Mouse (Mus musculus): Measurements from ENCODE around the gene D130043K22Rik. TPM values are rescaled to one million over a fixed set of nuclear protein-coding genes. Genes with fewer than 3 reads are reported as not detected.
A peak's percentile ranks its signal among the peaks of the same experiment; 100 is the strongest.

The D130043K22Rik gene
- polyA plus RNA-seq, 1 experiment from 2014 or later, result 0.58 TPM

GRCm38 (mm10) chr13:24939472-24939871 lies 94.5 kb downstream of the D130043K22Rik start:
- TF ChIP-seq EP300 (optimal IDR thresholded peaks at IDR 0.05) (no peak), CTCF (IDR thresholded peaks at IDR 0.05; ENCODE audit: low read depth) (no peak)
- Histone ChIP-seq H3K27me3 (ENCODE audit: control insufficient read depth, insufficient read depth, low read length) (no peaks in the 10 kb centered on the region), H3K27ac (replicated peaks) (no peak overlapping the region), H3K4me2 (replicated peaks; ENCODE audit: low read depth) (no peak overlapping the region), H3K4me3 (ENCODE audit: low read depth, low read length) (no peak overlapping the region), H3K9me3 (ENCODE audit: control insufficient read depth, low read length) (no peaks in the 10 kb centered on the region), H3K9ac (ENCODE audit: low read length) (no peak overlapping the region), H3K36me3 (ENCODE audit: control insufficient read depth, insufficient read depth, low read length) (no peaks in the 10 kb centered on the region), H3K4me1 (replicated peaks; ENCODE audit: control insufficient read depth, insufficient read depth) (no peaks in the 10 kb centered on the region)
- ATAC-seq (ENCODE audit: low FRiP score, low TSS enrichment) (no peak), DNase-seq (ENCODE audit: low spot score) (no peak)
- WGBS, result 84% methylated on average over 9 of the region's 9 CpGs

DNA sequence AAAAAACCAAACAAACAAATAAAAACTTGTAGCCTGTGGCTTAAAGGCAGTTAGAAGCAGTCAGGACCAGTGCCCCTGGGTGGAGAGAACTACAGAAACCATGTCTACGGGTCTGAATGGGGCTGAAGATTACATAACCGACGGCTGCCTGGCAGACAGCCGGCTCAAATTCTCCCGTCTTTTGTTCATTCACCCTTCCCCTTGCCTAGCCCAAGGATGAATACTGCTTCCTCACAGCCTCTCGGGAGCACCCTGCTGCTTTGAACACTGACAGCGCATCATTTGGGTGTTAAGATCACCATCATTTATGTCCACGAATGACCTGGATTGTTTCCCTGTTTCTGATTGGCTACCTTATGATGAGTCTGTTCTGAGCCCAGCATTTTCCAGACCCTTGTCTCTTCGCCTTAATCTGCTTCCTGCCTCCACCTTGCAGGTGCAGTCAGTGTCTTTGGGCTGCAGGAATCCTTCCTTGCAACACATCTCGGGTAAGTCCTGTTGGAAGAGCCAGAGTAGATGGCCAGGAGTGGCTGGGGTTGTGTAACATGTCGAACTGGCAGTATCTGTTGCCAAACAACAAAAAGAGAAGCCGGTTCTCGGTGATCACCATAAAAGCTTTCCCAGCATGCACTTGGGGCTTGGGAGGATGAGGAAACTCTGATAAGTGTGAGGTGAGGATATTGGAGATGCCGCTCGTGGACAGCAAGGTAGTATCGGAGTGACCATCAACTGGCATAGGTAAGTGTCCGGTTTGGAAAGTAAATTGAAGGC lies 97.8 kb downstream of the D130043K22Rik start, which contains the start of gene Gpld1:
TSS of gene Gpld1 (plus strand) at position 641 of the 771 bp plus-strand sequence.
- H3K36me3 ChIP-seq (ENCODE audit: control insufficient read depth, insufficient read depth, low read length), result no peaks in the 10 kb centered on the region
- 53% methylated on average over 17 of the region's 17 CpGs for WGBS
- ATAC-seq (ENCODE audit: low FRiP score, low TSS enrichment) (no peak), DNase-seq (ENCODE audit: low spot score) (no peak)
- no peak within 1 kb of the TSS for H3K4me2 ChIP-seq (replicated peaks; ENCODE audit: low read depth)
- no peaks in the 10 kb centered on the region for H3K9me3 ChIP-seq (ENCODE audit: control insufficient read depth, low read length)
- H3K9ac ChIP-seq (ENCODE audit: low read length), result no peak within 1 kb of the TSS
- no peak within 1 kb of the TSS for H3K27ac ChIP-seq (replicated peaks)
- no peaks in the 10 kb centered on the region for H3K4me1 ChIP-seq (replicated peaks; ENCODE audit: control insufficient read depth, insufficient read depth)
- 0 out of 2 replicates have a peak within 1 kb of the TSS, but pooled peaks have one; percentile 4 for H3K4me3 ChIP-seq (ENCODE audit: low read depth, low read length)
- H3K27me3 ChIP-seq (ENCODE audit: control insufficient read depth, insufficient read depth, low read length), result no peaks in the 10 kb centered on the region
- no peak for TF ChIP-seq EP300 (optimal IDR thresholded peaks at IDR 0.05)
- no peak for TF ChIP-seq CTCF (IDR thresholded peaks at IDR 0.05; ENCODE audit: low read depth)

DNA sequence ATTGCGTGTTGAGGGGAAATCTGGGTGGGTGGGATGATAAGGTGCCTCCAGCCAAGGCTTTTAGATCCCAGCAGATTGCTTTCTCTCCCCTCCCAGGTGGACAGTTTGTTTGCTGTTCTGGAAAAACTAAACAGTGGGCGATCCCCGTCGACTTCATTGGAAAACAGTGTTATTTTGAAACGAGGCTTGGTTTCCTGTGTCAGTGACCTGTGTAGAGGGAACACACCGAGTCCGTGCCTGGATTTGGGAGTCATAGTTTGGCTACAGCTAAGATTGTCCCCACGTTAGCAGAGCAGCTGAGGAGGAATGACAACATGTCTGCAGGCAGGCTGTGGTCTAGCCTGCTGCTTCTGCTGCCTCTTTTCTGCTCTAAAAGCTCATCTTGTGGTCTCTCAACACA lies 98.4 kb downstream of the D130043K22Rik start:
- Histone ChIP-seq H3K36me3 (ENCODE audit: control insufficient read depth, insufficient read depth, low read length) (no peaks in the 10 kb centered on the region), H3K9ac (ENCODE audit: low read length) (no peak overlapping the region), H3K27ac (replicated peaks) (no peak overlapping the region), H3K4me2 (replicated peaks; ENCODE audit: low read depth) (no peak overlapping the region), H3K4me3 (ENCODE audit: low read depth, low read length) (no peak overlapping the region), H3K9me3 (ENCODE audit: control insufficient read depth, low read length) (no peaks in the 10 kb centered on the region), H3K27me3 (ENCODE audit: control insufficient read depth, insufficient read depth, low read length) (no peaks in the 10 kb centered on the region), H3K4me1 (replicated peaks; ENCODE audit: control insufficient read depth, insufficient read depth) (no peaks in the 10 kb centered on the region)
- no peak for DNase-seq (ENCODE audit: low spot score)
- WGBS, result 59% methylated on average over 8 of the region's 8 CpGs
- ATAC-seq (ENCODE audit: low FRiP score, low TSS enrichment), result no peak
- TF ChIP-seq EP300 (optimal IDR thresholded peaks at IDR 0.05) (no peak), CTCF (IDR thresholded peaks at IDR 0.05; ENCODE audit: low read depth) (no peak)

DNA sequence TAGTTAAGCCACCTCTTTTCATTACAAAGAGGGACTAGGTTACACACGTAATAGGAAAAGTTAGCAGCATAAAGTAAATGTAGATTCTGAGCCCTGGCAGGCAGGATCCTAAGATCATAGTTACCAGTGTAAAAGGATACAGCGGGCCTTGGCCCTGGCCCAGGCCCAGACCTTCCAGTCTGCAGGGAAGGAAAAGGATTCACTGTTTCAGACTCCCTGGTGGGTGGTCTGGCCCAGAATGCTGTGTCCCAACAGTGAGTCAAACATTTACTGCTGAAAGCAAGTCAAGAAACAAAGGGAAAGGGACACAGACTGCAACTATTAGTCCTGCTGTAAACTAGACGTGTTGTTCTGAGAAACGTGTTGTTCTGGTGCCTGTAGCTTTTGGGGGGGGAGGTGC lies 100.6 kb downstream of the D130043K22Rik start:
- peak; percentile 26; the same call in 1 of the 2 replicates for ATAC-seq (ENCODE audit: low FRiP score, low TSS enrichment)
- TF ChIP-seq CTCF (IDR thresholded peaks at IDR 0.05; ENCODE audit: low read depth) (no peak), EP300 (optimal IDR thresholded peaks at IDR 0.05) (no peak)

DNA sequence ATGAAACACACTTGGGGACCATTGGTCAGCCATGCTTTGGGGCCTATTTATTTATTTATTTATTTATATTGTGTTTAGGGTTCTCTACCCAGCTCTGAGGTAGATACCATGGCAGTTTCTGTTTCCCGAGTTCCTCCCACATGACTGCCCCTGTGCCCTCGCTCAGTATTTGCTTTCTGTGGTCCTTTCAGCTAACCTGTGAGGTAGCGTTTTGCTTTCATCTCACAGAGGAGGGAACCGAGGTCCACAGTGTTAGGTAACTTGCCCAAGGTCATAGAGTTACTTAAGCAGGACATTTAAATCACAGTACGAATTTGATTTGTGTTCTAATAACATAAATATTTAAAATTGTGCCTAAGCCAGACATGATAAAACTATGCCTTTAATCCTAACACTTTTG lies 102.2 kb downstream of the D130043K22Rik start:
- Histone ChIP-seq H3K9me3 (ENCODE audit: control insufficient read depth, low read length) (no peaks in the 10 kb centered on the region), H3K9ac (ENCODE audit: low read length) (no peak overlapping the region), H3K4me2 (replicated peaks; ENCODE audit: low read depth) (no peak overlapping the region), H3K4me1 (replicated peaks; ENCODE audit: control insufficient read depth, insufficient read depth) (no peaks in the 10 kb centered on the region), H3K4me3 (ENCODE audit: low read depth, low read length) (no peak overlapping the region), H3K27me3 (ENCODE audit: control insufficient read depth, insufficient read depth, low read length) (no peaks in the 10 kb centered on the region), H3K36me3 (ENCODE audit: control insufficient read depth, insufficient read depth, low read length) (no peaks in the 10 kb centered on the region), H3K27ac (replicated peaks) (no peak overlapping the region)
- DNase-seq (ENCODE audit: low spot score) (no peak), ATAC-seq (ENCODE audit: low FRiP score, low TSS enrichment) (no peak)
- WGBS, result 55% methylated on average over 5 of the region's 5 CpGs
- TF ChIP-seq CTCF (IDR thresholded peaks at IDR 0.05; ENCODE audit: low read depth), result no peak
- TF ChIP-seq EP300 (optimal IDR thresholded peaks at IDR 0.05), result no peak

More for the DNA sequence above, 100.6 kb downstream of the D130043K22Rik start:
- Histone ChIP-seq H3K36me3 (ENCODE audit: control insufficient read depth, insufficient read depth, low read length) (no peaks in the 10 kb centered on the region), H3K4me1 (replicated peaks; ENCODE audit: control insufficient read depth, insufficient read depth) (no peaks in the 10 kb centered on the region), H3K9me3 (ENCODE audit: control insufficient read depth, low read length) (no peaks in the 10 kb centered on the region), H3K4me2 (replicated peaks; ENCODE audit: low read depth) (no peak overlapping the region), H3K27me3 (ENCODE audit: control insufficient read depth, insufficient read depth, low read length) (no peaks in the 10 kb centered on the region), H3K4me3 (ENCODE audit: low read depth, low read length) (no peak overlapping the region), H3K9ac (ENCODE audit: low read length) (no peak overlapping the region), H3K27ac (replicated peaks) (no peak overlapping the region)
- no peak for DNase-seq (ENCODE audit: low spot score)
- WGBS, result 19% methylated on average over 4 of the region's 4 CpGs

GRCm38 (mm10) chr13:24948870-24949269 lies 103.9 kb downstream of the D130043K22Rik start:
- Histone ChIP-seq H3K4me1 (replicated peaks; ENCODE audit: control insufficient read depth, insufficient read depth) (no peaks in the 10 kb centered on the region), H3K27me3 (ENCODE audit: control insufficient read depth, insufficient read depth, low read length) (no peaks in the 10 kb centered on the region), H3K4me2 (replicated peaks; ENCODE audit: low read depth) (no peak overlapping the region), H3K4me3 (ENCODE audit: low read depth, low read length) (no peak overlapping the region), H3K27ac (replicated peaks) (no peak overlapping the region), H3K9ac (ENCODE audit: low read length) (no peak overlapping the region), H3K36me3 (ENCODE audit: control insufficient read depth, insufficient read depth, low read length) (no peaks in the 10 kb centered on the region), H3K9me3 (ENCODE audit: control insufficient read depth, low read length) (no peaks in the 10 kb centered on the region)
- no peak for TF ChIP-seq CTCF (IDR thresholded peaks at IDR 0.05; ENCODE audit: low read depth)
- TF ChIP-seq EP300 (optimal IDR thresholded peaks at IDR 0.05), result no peak
- no peak for ATAC-seq (ENCODE audit: low FRiP score, low TSS enrichment)
- DNase-seq (ENCODE audit: low spot score), result no peak
- 81% methylated on average over 6 of the region's 6 CpGs for WGBS

Other genes starting within 250 kb of the D130043K22Rik start
- gene Armh2, start 103.9 kb upstream of the D130043K22Rik start, polyA plus RNA-seq (2015; fragmentation: Nextera tagmentation; extraction: Ambion mirVana), result not detected in 2 replicates
- gene Gmnn, start 83.2 kb upstream of the D130043K22Rik start, polyA plus RNA-seq (2015; fragmentation: Nextera tagmentation; extraction: Ambion mirVana), result 39.6 and 43.3 TPM in 2 replicates
- gene BC005537, start 43.5 kb upstream of the D130043K22Rik start, polyA plus RNA-seq (2015; fragmentation: Nextera tagmentation; extraction: Ambion mirVana), result 11.0 and 11.1 TPM in 2 replicates
- 111 and 117 TPM in 2 replicates for gene Acot13, start 13.6 kb upstream of the D130043K22Rik start, polyA plus RNA-seq (2015; fragmentation: Nextera tagmentation; extraction: Ambion mirVana)
- 21.6 and 22.0 TPM in 2 replicates for gene Tdp2, start 13.5 kb upstream of the D130043K22Rik start, polyA plus RNA-seq (2015; fragmentation: Nextera tagmentation; extraction: Ambion mirVana)
- gene Aldh5a1, start 92.5 kb downstream of the D130043K22Rik start, polyA plus RNA-seq (2015; fragmentation: Nextera tagmentation; extraction: Ambion mirVana), result 6.1 and 6.4 TPM in 2 replicates
- gene Gpld1, start 98.0 kb downstream of the D130043K22Rik start, polyA plus RNA-seq (2015; fragmentation: Nextera tagmentation; extraction: Ambion mirVana), result 25.6 and 26.0 TPM in 2 replicates
- 13.9 and 16.4 TPM in 2 replicates for gene Mrs2, start 175.2 kb downstream of the D130043K22Rik start, polyA plus RNA-seq (2015; fragmentation: Nextera tagmentation; extraction: Ambion mirVana)
- gene Dcdc2a, start 210.9 kb downstream of the D130043K22Rik start, polyA plus RNA-seq (2015; fragmentation: Nextera tagmentation; extraction: Ambion mirVana), result 0.07 and 0.24 TPM in 2 replicates

Data from stomach, postnatal 0 days (tissue).